In the genomic region with DNA sequence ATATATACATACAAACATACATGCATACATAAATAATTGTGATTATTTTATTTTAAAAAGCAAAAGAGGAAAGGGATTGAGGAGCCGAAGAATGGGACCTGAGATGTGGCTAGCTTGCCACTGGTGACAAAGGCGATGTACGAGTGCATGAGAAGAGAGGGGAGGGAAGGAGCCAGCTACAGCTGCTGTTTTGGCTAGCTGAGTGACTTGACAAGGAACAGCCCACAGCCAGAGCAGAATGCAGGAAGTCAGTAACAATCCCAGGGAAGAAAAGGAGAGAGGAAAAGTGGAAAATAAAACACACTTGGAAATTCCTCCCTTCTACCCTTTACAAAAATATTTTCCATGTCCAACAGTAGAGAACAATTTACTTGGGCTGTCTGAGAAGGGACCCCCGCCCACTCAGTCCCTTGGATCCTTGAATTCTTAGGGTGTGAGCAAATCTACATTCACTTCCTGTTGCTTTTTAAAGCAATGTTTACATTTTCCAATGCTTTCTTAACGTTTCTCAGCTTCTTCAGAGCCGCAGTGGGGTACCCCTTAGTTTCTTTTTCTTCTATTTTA, we compare ENCODE assay signal across 8 mouse cellular contexts.
A peak's percentile ranks its signal among the peaks of the same experiment; 100 is the strongest.
DNase-seq lines count a peak whose midpoint lies in the region; ATAC-seq and TF ChIP-seq lines count a peak whose summit lies in the region.

No protein-coding gene starts in this region.

- 68% methylated on average over 6 of the region's 6 CpGs for WGBS in forebrain, embryonic 12.5 days
- 71% methylated on average over 6 of the region's 6 CpGs for WGBS in forebrain, embryonic 11.5 days
- 63% methylated on average over 6 of the region's 6 CpGs for WGBS in thymus, adult 2 months
- WGBS in intestine, embryonic 16.5 days: 33% methylated on average over 6 of the region's 6 CpGs
- WGBS in stomach, postnatal 0 days: 35% methylated on average over 6 of the region's 6 CpGs

- no peaks in the 10 kb centered on the region; the same call in 1 of the 2 replicates for H3K4me1 ChIP-seq in forebrain, embryonic 12.5 days
- H3K4me1 ChIP-seq in forebrain, embryonic 11.5 days (replicated peaks; ENCODE audit: control insufficient read depth, insufficient read depth, low read length): no peaks in the 10 kb centered on the region
- H3K4me1 ChIP-seq in thymus, adult 2 months (replicated peaks; ENCODE audit: control insufficient read depth, insufficient read depth, low read length): peaks cover 8% of the 10 kb centered on the region
- H3K4me1 ChIP-seq in intestine, embryonic 16.5 days (ENCODE audit: control insufficient read depth, insufficient read depth, low read length): peaks cover 3% of the 10 kb centered on the region
- H3K4me1 ChIP-seq in stomach, postnatal 0 days (replicated peaks; ENCODE audit: control insufficient read depth, insufficient read depth): no peaks in the 10 kb centered on the region

- H3K36me3 ChIP-seq in forebrain, embryonic 12.5 days (replicated peaks): 0 out of 2 replicates have a peak, but pooled peaks cover 4% of the 10 kb centered on the region
- H3K36me3 ChIP-seq in forebrain, embryonic 11.5 days (ENCODE audit: control insufficient read depth, insufficient read depth, low read length): no peaks in the 10 kb centered on the region
- H3K36me3 ChIP-seq in thymus, adult 2 months (ENCODE audit: control insufficient read depth, insufficient read depth, low read length): no peaks in the 10 kb centered on the region; the same call in 1 of the 2 replicates
- H3K36me3 ChIP-seq in intestine, embryonic 16.5 days (ENCODE audit: control insufficient read depth, insufficient read depth, low read length): no peaks in the 10 kb centered on the region
- no peaks in the 10 kb centered on the region for H3K36me3 ChIP-seq in stomach, postnatal 0 days (ENCODE audit: control insufficient read depth, insufficient read depth, low read length)

- H3K4me2 ChIP-seq in forebrain, embryonic 12.5 days: no peak overlapping the region
- H3K4me2 ChIP-seq in forebrain, embryonic 11.5 days (ENCODE audit: low read depth, low read length, severe bottlenecking): no peak overlapping the region
- no peak overlapping the region for H3K4me2 ChIP-seq in intestine, embryonic 16.5 days (ENCODE audit: low read depth, low read length)
- 0 out of 2 replicates have a peak overlapping the region, but pooled peaks have one; percentile 2 for H3K4me2 ChIP-seq in stomach, postnatal 0 days (replicated peaks; ENCODE audit: low read depth)

- no peak for TF ChIP-seq CTCF in thymus, adult 2 months (IDR thresholded peaks at IDR 0.05; ENCODE audit: borderline replicate concordance, control insufficient read depth, extremely low read depth, insufficient read depth, low read length, poor library complexity)
- TF ChIP-seq CTCF in stomach, postnatal 0 days (IDR thresholded peaks at IDR 0.05; ENCODE audit: low read depth): no peak

- no peak for ATAC-seq in forebrain, embryonic 12.5 days (ENCODE audit: low FRiP score)
- ATAC-seq in forebrain, embryonic 11.5 days (replicated peaks; ENCODE audit: low FRiP score): no peak
- ATAC-seq in intestine, embryonic 16.5 days: peak; percentile 64
- no peak; the same call in 1 of the 2 replicates for ATAC-seq in stomach, postnatal 0 days (ENCODE audit: low FRiP score, low TSS enrichment)

- H3K9ac ChIP-seq in forebrain, embryonic 12.5 days: no peak overlapping the region
- H3K9ac ChIP-seq in forebrain, embryonic 11.5 days (ENCODE audit: low read length): no peak overlapping the region
- H3K9ac ChIP-seq in intestine, embryonic 16.5 days (ENCODE audit: low read depth, low read length): no peak overlapping the region
- no peak overlapping the region for H3K9ac ChIP-seq in stomach, postnatal 0 days (ENCODE audit: low read length)

- no peak for TF ChIP-seq POLR2A in thymus, adult 2 months (IDR thresholded peaks at IDR 0.05; ENCODE audit: control insufficient read depth, extremely low read depth, insufficient read depth, low read length, poor library complexity)

- DNase-seq in forebrain, embryonic 11.5 days (ENCODE audit: low spot score): no peak
- no peak for DNase-seq in thymus, adult 2 months
- no peak for DNase-seq in thymus, postnatal 4 days
- DNase-seq in stomach, postnatal 0 days (ENCODE audit: low spot score): no peak
- no peak for DNase-seq in testis, postnatal 10 days (ENCODE audit: low spot score)
- DNase-seq in B cell, adult 2 months: no peak

- no peak for TF ChIP-seq EP300 in stomach, postnatal 0 days (optimal IDR thresholded peaks at IDR 0.05)

- H3K27ac ChIP-seq in forebrain, embryonic 12.5 days: 0 out of 2 replicates have a peak overlapping the region, but pooled peaks have one; percentile 36
- H3K27ac ChIP-seq in forebrain, embryonic 11.5 days (ENCODE audit: low read depth, low read length): no peak overlapping the region
- peak overlapping the region; percentile 44; the same call in 1 of the 2 replicates for H3K27ac ChIP-seq in thymus, adult 2 months (ENCODE audit: control insufficient read depth, insufficient read depth, low read length)
- peak overlapping the region; percentile 65; the same call in 1 of the 2 replicates for H3K27ac ChIP-seq in intestine, embryonic 16.5 days (ENCODE audit: low read length)
- peak overlapping the region; percentile 46 for H3K27ac ChIP-seq in stomach, postnatal 0 days (replicated peaks)

- no peaks in the 10 kb centered on the region for H3K9me3 ChIP-seq in forebrain, embryonic 12.5 days
- H3K9me3 ChIP-seq in forebrain, embryonic 11.5 days (ENCODE audit: control insufficient read depth, low read length): no peaks in the 10 kb centered on the region
- H3K9me3 ChIP-seq in intestine, embryonic 16.5 days (ENCODE audit: control insufficient read depth, low read length): no peaks in the 10 kb centered on the region
- no peaks in the 10 kb centered on the region for H3K9me3 ChIP-seq in stomach, postnatal 0 days (ENCODE audit: control insufficient read depth, low read length)

- no peaks in the 10 kb centered on the region for H3K27me3 ChIP-seq in forebrain, embryonic 12.5 days
- no peaks in the 10 kb centered on the region for H3K27me3 ChIP-seq in forebrain, embryonic 11.5 days (ENCODE audit: control insufficient read depth, insufficient read depth, low read length)
- H3K27me3 ChIP-seq in thymus, adult 2 months (ENCODE audit: control insufficient read depth, insufficient read depth, low read length): no peaks in the 10 kb centered on the region
- no peaks in the 10 kb centered on the region for H3K27me3 ChIP-seq in intestine, embryonic 16.5 days (replicated peaks; ENCODE audit: control insufficient read depth, insufficient read depth, low read length)
- no peaks in the 10 kb centered on the region for H3K27me3 ChIP-seq in stomach, postnatal 0 days (ENCODE audit: control insufficient read depth, insufficient read depth, low read length)

- H3K4me3 ChIP-seq in forebrain, embryonic 12.5 days (replicated peaks): no peak overlapping the region
- H3K4me3 ChIP-seq in forebrain, embryonic 11.5 days (ENCODE audit: low read depth, low read length): no peak overlapping the region
- H3K4me3 ChIP-seq in thymus, adult 2 months (ENCODE audit: control insufficient read depth, insufficient read depth, low read length): no peak overlapping the region
- no peak overlapping the region for H3K4me3 ChIP-seq in intestine, embryonic 16.5 days (ENCODE audit: low read length)
- H3K4me3 ChIP-seq in stomach, postnatal 0 days (ENCODE audit: low read depth, low read length): no peak overlapping the region
